Mouse (Mus musculus) megakaryocyte, adult 5-6 weeks (primary cell): ENCODE measurements at regions not wholly inside any gene's neighbourhood (a gene's known extent, or its start where the extent isn't known, plus 50 kb on each side); places are given as distances from the start of the nearest gene placed in this dataset.
"Not testable (repeated sequence)": the region's sequence is repeated elsewhere in the genome, so short reads cannot be mapped to it uniquely, and the experiment has no call there.

Source experiments
- ATAC-seq: 2 replicates; pipeline ENCODE4 v1.8.0; 2016; ENCODE audit warnings: mild to moderate bottlenecking, inconsistent platforms; ENCODE audit not compliant: poor library complexity, severe bottlenecking

DNA sequence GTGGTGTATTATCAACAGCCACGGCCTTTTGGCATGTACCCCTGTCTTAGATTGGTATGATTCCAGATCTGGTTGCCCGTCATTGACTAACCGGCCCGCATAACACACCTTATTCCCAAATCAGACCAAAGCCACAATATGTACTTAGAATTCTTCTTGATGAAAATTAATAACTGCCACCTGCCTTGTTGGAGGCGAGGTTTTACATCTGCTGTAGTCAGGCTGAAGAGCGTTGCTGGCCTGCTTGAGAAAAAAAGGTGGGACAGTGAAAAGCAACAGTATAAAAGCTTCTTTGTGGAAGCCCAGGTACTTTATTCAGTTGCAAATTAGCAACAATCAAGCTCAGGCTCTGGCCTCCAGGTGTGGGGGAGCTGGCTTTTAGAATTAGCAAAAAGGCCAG is 223.6 kb upstream of the Car8 start:
- ATAC-seq: not testable (repeated sequence)

DNA sequence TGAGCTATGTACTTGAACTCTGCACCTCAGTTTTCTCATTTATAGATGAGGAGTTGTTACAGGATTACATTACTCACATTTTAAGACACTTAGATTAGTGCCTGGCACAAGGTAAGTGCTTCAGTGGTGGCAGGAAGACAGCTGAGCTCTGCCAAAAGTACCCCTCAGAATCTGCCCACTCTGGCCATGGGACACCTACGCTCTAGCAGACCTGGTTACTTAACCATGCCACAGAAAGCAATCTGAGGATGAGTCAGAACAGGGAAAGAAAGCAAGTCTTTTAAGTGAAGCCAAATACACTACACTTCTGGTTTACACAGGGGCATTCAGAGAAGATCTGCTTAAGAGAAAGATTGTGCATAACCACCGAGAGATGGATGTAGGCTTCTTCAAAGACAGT is 215.5 kb upstream of the Car8 start:
- ATAC-seq: no peak

DNA sequence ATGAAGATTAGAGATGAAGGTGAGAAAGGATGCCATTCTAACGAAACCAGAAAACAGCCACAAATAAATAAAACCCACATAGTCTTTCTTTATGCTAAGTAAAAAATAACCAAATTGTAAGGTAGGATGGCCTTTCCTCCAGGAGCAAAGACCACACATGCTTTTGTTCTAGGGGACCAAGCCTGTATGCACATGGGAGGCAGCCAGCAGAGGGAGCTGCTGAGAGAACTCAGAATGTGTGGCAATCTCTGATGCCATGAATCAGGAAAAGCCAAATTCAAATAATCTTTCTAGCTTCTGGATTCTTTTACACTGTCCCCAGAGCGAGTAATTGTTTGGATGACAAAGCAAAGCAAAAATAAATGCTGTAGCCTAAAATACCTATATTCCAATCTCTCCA is 193.6 kb upstream of the Car8 start:
- no peak for ATAC-seq

DNA sequence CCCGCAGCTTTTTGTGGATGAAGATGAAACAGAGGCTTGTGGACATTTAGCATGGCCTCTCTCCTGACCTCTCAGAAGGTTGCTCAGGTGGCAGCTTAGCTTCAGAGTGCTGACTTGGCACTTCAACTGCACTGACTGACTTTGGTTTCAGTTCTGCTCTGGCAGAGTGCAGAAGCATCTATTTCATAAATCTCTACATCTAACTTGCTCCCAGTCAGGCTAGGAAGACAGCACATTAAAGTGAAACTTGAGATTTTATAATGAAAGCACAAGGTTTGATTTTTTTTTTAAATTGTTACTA is 192.1 kb upstream of the Car8 start:
- peak; percentile 56 for ATAC-seq

DNA sequence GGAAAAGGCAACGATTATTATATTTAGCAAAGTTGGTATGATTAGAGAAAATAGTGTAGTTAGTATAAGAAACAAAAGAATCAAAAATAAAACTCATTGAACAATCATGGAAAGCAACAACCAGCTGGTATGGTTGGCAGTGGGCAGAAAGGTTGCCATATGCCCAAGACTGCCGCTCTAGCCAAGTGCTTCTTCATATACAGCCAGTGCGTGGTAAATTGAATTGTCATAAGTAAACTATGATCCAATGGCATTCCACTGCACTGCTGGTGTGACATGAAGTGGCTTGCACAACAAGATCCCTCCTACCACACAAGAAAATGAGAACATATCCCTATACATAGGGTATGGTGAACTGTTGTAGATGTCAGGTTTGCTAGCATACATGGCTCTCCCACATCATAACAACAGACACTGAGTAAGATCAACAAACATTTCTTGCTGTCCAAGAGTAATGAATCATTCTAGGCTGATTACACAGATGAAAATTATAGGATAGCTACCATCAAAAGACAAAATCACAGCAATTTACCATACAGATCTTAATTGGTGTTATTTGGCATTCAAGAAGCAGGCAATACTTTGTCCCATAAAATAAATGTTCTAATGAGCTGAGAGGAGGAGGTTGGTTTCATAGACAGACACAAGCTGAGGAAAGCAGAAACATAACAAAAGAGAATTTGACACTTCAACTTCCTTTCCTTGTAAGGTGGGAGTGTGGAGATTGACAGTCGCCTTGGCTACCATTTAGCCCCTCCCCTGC is 191.6 kb upstream of the Car8 start:
- no peak for ATAC-seq

DNA sequence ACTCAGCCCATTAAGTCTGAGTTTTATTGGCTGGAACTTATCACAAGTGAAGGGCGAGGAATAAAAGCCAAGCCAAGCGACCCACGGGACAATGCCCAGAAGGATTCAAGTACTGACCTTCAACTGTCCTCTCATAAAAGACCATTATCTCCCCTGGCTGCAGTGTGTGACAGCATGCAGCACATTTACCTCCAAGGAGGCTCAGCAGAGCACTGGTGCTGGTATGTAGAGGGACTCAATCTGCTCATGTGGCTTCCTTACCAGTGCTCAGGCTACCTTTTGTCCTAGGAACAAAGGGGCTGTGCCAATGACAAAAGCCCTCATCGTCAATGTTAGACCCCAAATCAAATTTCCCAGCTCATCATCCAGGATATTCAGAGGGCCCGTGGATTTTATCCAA is 190.9 kb upstream of the Car8 start:
- ATAC-seq: no peak

DNA sequence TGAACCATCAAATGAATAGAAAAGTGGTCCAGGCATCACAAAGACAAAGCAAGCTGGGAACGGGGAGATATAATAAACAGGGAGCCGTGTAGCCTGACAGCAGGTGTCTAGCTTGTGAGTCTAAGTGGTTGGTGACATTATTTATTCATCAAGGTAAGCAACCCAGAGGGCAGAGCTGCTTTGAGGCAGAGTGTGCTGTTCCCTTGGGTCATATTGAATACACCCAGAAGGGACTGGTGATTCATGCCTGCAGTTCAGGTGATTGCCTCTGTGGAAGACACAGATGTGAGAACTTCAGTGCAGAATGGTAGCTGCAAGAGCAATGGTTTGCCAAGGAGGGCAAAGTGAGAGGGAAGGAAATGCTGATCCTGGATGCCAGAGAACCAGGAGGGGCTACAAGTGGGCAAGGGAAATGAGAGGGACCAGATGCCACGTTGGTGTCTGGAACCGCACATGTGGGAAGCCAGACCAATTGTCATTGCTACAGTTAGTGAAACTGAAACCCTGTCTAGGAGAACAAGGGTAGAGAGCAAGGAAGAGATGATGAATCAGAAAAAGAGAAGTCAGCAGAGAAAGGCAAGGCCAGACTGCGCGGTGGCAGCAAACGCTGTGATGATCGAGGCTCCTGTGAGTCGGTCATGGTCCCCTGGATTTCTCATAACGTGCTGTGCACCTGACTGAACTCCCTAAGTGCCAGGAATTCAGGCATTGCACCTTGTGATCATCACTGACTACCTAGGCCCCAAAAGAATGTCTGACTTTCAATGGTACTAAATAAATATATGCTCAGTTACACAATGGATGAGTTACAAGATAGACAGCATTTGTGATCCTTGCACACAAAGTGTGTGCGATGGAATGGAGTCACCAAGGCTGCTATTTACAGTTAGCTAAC is 190.0 kb upstream of the Car8 start:
- ATAC-seq: peak; percentile 90

DNA sequence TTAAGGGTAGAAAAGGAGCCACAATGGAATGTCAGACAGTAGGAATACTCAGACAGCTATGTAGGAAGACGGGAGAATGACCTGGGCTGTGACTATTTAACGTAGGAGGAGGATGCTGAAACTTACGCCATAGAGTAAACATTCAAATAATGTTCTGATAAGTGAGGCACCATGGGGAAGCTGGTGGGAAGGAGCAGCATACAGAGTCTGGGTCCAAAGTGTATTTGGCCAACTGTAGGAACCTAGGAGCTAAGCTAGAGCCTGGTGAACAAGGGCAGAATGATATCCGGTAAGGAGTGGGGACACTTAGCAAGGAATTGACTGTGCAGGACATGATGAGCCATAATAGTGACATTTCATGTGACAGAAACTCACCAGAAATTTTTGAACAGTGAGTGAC is 189.0 kb upstream of the Car8 start:
- no peak for ATAC-seq

DNA sequence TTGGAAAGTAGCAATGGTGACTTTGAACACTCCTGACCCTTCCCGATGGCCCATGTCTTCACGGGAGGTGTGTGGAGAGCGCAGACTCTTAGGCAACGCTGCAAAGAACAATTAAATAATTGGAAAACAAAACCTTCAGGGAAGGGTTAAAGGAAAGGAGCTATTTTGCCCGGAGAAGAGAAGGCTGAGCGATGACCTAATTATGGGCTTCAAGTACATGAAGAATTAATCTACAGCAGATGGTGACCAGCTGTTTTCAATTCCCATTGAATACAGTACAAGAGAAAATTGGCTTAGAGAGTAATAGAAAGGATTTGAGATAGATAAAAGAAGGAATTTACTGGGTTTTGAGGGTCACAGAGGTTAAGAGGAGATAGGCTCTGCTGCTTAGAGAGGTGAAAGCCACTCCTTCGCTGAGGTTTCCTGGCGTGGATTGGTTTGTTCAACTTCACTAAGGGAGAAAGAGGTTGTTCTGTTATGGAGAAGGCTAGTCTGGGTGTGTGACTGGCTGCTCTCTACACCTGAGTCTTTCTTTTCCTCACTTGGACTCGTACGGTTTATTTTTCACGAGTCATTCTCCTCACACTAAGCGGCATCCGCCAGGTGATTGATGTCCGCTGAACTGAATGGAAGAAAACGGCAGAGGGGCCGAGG is 184.7 kb upstream of the Car8 start:
- ATAC-seq: no peak

- ATAC-seq: no peak
Measured at GRCm38 (mm10) chr4:8421285-8421684, 182.4 kb upstream of the Car8 start.

DNA sequence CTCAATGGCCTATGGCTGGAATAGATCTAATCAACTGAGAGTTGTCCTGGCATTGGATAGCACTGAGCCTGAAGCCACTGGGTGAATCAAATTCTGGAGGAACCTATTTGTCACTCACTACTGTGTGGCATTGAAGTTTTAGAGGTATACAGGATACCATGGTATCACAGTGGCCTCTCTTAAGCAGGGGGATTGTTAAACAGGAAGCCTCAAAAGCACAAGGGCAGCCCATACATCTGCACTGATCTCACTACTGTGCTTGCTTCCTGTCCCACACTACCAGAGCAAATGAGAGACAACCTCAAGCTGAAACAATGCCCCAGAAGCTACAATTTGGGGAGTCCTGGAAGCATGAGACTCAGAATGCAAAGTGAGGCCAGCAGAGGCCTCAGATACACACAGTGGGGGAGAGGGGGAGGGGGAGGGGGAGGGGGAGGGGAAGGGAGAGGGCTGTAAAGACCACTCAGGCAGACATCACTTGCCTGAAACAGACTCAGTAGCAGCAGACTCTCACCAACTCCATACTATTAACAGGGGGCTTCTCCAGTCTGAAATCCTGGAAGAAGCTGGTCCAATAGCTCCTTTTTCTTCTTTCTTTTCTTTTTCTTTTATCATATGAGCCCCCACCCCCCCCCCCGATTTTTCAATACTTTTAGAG is 179.7 kb upstream of the Car8 start:
- no peak for ATAC-seq

GRCm38 (mm10) chr4:8417821-8418220 is 179.0 kb upstream of the Car8 start:
- ATAC-seq: no peak

- no peak for ATAC-seq
Measured at GRCm38 (mm10) chr4:8413307-8413706, 174.5 kb upstream of the Car8 start.

DNA sequence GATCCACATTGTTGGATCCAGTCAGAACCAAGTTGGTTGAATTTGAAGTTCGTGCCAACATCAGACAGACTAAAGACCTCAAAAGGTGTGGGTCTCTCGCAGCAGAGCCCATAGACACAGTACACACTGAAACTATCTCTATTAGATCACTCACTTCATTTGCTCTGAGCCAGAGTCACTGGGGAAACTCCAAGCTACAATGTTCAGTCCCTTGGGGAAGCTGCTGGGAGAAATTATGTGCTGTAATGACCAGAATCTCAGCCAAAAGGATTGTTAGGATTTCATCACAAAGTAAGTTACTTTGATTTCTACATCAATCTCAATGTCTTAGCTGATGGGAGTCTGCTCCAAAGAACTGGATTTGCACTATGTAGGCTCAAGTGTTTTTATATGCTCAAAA is 161.2 kb upstream of the Car8 start:
- no peak for ATAC-seq

DNA sequence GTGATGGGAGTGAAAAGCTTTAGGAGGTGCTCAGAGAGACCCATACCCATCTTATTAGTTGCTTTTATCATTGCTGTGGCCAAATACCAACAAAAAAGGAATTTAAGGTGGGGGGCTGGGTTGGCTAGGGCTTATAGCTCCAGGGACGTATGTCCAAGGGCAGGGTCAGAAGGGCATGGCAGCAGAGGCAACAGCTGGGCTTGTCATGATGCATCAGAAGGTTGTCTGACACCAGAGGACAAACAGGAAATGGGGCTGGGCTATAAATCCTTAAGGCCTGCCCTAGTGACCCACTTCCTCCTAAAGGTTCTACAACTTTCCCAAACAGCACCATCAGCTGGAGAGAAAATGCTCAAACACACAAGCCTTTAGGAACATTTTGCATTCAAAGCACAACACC is 160.6 kb upstream of the Car8 start:
- no peak for ATAC-seq

DNA sequence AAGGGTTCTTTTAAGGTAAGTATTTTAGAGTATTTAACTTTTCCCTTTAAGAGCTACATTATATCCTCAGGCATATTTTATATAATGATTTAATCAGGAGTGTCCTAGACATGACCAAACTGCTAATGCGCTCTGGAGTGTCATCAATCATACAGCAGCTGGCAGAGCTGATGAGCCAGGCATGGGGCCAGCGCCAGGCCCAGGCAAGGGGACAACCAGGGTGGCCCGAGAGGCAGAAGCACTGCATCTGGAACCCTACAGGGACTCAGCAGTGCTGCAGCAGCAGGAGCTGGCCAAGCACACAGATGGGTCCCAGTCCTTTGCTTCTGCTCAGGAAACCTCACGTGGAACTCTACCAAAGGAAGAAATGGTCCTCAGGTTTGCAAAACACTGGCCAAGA is 160.1 kb upstream of the Car8 start:
- ATAC-seq: no peak

GRCm38 (mm10) chr4:8383162-8383561 is 144.3 kb upstream of the Car8 start:
- ATAC-seq: no peak

GRCm38 (mm10) chr4:8382125-8382417 is 143.2 kb upstream of the Car8 start:
- no peak for ATAC-seq

DNA sequence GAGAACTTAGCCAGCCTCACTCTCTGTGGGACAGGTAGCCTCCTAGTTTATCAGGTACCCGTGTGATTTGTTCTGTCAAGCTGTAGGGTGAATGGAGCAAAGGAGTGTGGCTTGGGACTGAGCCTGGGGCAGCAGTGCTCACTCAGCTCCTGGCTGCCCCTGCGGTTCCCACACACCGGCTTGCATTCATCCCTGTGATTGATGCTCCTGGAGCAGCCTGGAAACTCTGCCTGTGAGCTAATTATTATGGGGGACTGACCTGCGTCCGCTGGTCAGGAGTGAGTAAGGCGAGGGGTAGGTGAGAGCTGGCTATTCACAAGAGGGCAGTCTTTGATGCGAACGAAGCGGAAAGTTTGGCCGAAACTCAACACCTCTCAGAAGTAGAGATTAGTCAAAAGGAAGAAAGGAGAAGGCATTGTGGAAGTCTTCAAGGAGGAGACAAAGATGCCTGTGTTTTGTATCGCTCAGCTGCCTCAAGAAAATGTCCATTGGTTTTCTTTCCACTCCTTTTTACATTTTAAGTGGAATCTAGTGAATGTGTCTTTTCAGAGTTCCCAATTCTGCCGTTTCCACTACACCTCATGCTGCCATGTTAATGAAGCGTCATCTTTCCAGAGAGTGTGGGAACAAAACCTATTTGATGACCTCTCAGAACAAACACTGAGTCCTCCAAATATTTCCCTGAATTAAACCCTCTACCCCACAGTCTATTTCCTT is 142.7 kb upstream of the Car8 start:
- no peak for ATAC-seq

GRCm38 (mm10) chr4:8380711-8381338 is 142.0 kb upstream of the Car8 start:
- peak; percentile 54; the same call in 1 of the 2 replicates for ATAC-seq
